Mouse (Mus musculus): ENCODE measurements around the gene Ccr8.
A peak's percentile ranks its signal among the peaks of the same experiment; 100 is the strongest.

DNA sequence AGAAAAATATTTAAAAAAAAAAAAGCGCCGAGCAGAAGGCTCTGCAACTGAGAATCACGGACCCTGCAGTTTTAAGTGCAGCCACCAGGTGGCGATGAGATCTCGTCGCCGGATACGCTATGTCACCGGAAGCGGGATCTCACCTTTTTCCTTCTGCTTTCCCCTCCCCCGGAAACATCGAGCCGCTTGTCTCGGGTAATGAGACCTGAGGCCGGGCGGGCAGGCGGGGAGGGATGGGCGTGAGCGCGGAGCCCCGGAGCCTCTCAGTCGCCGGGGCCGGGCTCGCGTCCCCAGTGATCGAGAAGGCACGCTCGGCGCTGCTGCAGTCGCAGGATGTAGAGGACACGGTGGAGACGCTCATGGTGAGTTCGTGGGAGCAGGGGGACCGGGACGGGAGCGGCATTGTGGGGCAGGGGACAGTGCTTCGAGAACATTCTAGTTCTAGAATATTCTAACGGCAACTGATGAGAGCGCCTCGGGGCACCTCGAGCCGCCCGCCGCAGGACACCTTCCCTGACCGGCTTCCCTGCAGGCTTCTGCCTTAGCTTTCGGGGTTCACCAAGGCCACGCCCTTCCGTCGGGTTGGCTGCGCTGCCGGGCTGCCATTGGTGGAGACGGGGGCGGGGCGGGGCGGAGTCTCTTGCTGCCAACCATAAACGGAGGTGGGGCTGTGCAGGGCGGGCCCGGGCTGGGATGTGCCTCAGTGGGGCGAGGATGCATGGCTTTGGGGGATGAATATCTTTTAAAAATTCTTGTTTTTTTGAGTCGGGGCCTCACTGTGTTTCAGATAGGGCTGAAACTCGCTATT, 18.5 kb downstream of the Ccr8 start, which contains the start of gene Slc25a38:
- TF ChIP-seq CTCF (IDR thresholded peaks at IDR 0.05; ENCODE audit: borderline replicate concordance, extremely low read depth, insufficient read depth, insufficient read length) = peak; percentile 92
- peak; percentile 31 for TF ChIP-seq POLR2A (IDR thresholded peaks at IDR 0.05; ENCODE audit: borderline replicate concordance, extremely low read depth, insufficient read depth, insufficient read length, poor library complexity, severe bottlenecking)

Measured in brain, embryonic 14.5 days (tissue).